Mouse (Mus musculus) forelimb bud, embryonic 11.5 days (tissue): ENCODE measurements around the gene Mrpl51.
A peak's percentile ranks its signal among the peaks of the same experiment; 100 is the strongest.

Experiments
- DNase-seq: peaks from one replicate; pipeline ENCODE4 v3.0.0-alpha.2; 2012; ENCODE audit warnings: low read depth, low spot score

Mrpl51 gene

GRCm38 (mm10) chr6:125192016-125192714 is 564 bp downstream of the Mrpl51 start:
- peak; percentile 88 for DNase-seq

GRCm38 (mm10) chr6:125192841-125193240 is 1.2 kb downstream of the Mrpl51 start:
- no peak for DNase-seq

GRCm38 (mm10) chr6:125193390-125193789 is 1.8 kb downstream of the Mrpl51 start:
- DNase-seq, result no peak

- no peak for DNase-seq
These were observed 4.0 kb downstream of the Mrpl51 start for GRCm38 (mm10) chr6:125195541-125196075.

GRCm38 (mm10) chr6:125196301-125196700 is 4.7 kb downstream of the Mrpl51 start:
- no peak for DNase-seq

GRCm38 (mm10) chr6:125197166-125197565 is 5.6 kb downstream of the Mrpl51 start:
- DNase-seq, result no peak

GRCm38 (mm10) chr6:125210436-125210835 is 18.8 kb downstream of the Mrpl51 start:
- DNase-seq, result no peak

- DNase-seq, result no peak
These were observed 21.0 kb downstream of the Mrpl51 start for GRCm38 (mm10) chr6:125212621-125213020.

- no peak for DNase-seq
These were observed 21.5 kb downstream of the Mrpl51 start for GRCm38 (mm10) chr6:125213129-125213528.

GRCm38 (mm10) chr6:125213715-125214114 is 22.1 kb downstream of the Mrpl51 start:
- no peak for DNase-seq

- peak; percentile 96 for DNase-seq
These were observed 23.8 kb downstream of the Mrpl51 start, which contains the start of gene Vamp1 for GRCm38 (mm10) chr6:125215148-125215954. TSS of gene Vamp1 (plus strand) at chr6:125215551.

GRCm38 (mm10) chr6:125216898-125217297 is 25.3 kb downstream of the Mrpl51 start:
- no peak for DNase-seq

- no peak for DNase-seq
These were observed 26.3 kb downstream of the Mrpl51 start for GRCm38 (mm10) chr6:125217899-125218298.

- peak; percentile 67 for DNase-seq
These were observed 27.4 kb downstream of the Mrpl51 start for GRCm38 (mm10) chr6:125218963-125219362.

- DNase-seq, result no peak
These were observed 29.6 kb downstream of the Mrpl51 start for GRCm38 (mm10) chr6:125221115-125221745.

GRCm38 (mm10) chr6:125222146-125222545 is 30.5 kb downstream of the Mrpl51 start:
- DNase-seq, result no peak

- no peak for DNase-seq
These were observed 31.0 kb downstream of the Mrpl51 start for GRCm38 (mm10) chr6:125222577-125222976.

- no peak for DNase-seq
These were observed 34.0 kb downstream of the Mrpl51 start for GRCm38 (mm10) chr6:125225518-125226115.

- no peak for DNase-seq
These were observed 39.0 kb downstream of the Mrpl51 start for GRCm38 (mm10) chr6:125230571-125230970.

GRCm38 (mm10) chr6:125231117-125232044 is 39.8 kb downstream of the Mrpl51 start, which contains the start of gene Tapbpl:
TSS of gene Tapbpl (minus strand) at chr6:125231860.
- DNase-seq, result no peak
